Mouse (Mus musculus) midbrain, embryonic 11.5 days (tissue): ENCODE data around the gene Gm49366. TPM values are rescaled to one million over a fixed set of nuclear protein-coding genes. Genes with fewer than 3 reads are reported as not detected.
A peak's percentile ranks its signal among the peaks of the same experiment; 100 is the strongest.
"Not testable (repeated sequence)": the region's sequence is repeated elsewhere in the genome, so short reads cannot be mapped to it uniquely, and the experiment has no call there.

Experiments
- ATAC-seq: fragments of 200-750 bp; cut with Nextera tagmentation; 2 replicates; pipeline ENCODE4 v1.8.0; 2017; ENCODE audit warnings: moderate TSS enrichment, moderate library complexity; ENCODE audit not compliant: low FRiP score
- DNase-seq: peaks from one replicate; pipeline ENCODE4 v3.0.0; 2015; ENCODE audit warnings: low spot score; ENCODE audit errors: missing footprints
- H3K27ac ChIP-seq: fragments of 300-500 bp; sonication (generic); 2 replicates; pipeline ENCODE4 v1.5.1; 2014; ENCODE audit warnings: low read depth, low read length
- H3K27me3 ChIP-seq: fragments of 300-500 bp; sonication (generic); 2 replicates; pipeline ENCODE4 v1.6.1; 2014; ENCODE audit warnings: mild to moderate bottlenecking, low read length, moderate library complexity, mixed read lengths; ENCODE audit not compliant: control insufficient read depth, insufficient read depth
- H3K36me3 ChIP-seq: fragments of 300-500 bp; sonication (generic); 2 replicates; pipeline ENCODE4 v1.6.1; 2014; ENCODE audit warnings: mild to moderate bottlenecking, low read length, moderate library complexity, mixed read lengths; ENCODE audit not compliant: control insufficient read depth, insufficient read depth
- H3K4me1 ChIP-seq: fragments of 300-500 bp; sonication (generic); 2 replicates; pipeline ENCODE4 v1.6.1; 2014; ENCODE audit warnings: low read length; ENCODE audit not compliant: control insufficient read depth, insufficient read depth
- H3K4me2 ChIP-seq: fragments of 300-500 bp; sonication (generic); 2 replicates; pipeline ENCODE4 v1.6.1; 2014; ENCODE audit warnings: mild to moderate bottlenecking, moderate library complexity
- H3K4me3 ChIP-seq: fragments of 300-500 bp; sonication (generic); 2 replicates; pipeline ENCODE4 v1.5.1; 2014; ENCODE audit warnings: low read depth, low read length
- H3K9ac ChIP-seq: fragments of 300-500 bp; sonication (generic); 2 replicates; pipeline ENCODE4 v1.6.1; 2014; ENCODE audit warnings: low read length
- H3K9me3 ChIP-seq: fragments of 300-500 bp; sonication (generic); 2 replicates; pipeline ENCODE4 v1.6.1; 2016; ENCODE audit warnings: low read length; ENCODE audit not compliant: control insufficient read depth
- WGBS: fragments of 180-500 bp; shearing (Covaris S2); extraction: QIAGEN DNeasy Blood & Tissue Kit; methylation state at CpG from one replicate; pipeline ENCODE4 v1.1.7; 2014; 5-methylcytosine and 5-hydroxymethylcytosine counted together
- polyA plus RNA-seq: library from polyadenylated mRNA; unstranded; fragments of >200 nt; fragmentation: Nextera tagmentation; extraction: Ambion mirVana; gene quantifications from 2 replicates; pipeline ENCODE4 v1.2.1, GENCODE M21; 2014

The Gm49366 gene
- polyA plus RNA-seq = not detected in 2 replicates

DNA sequence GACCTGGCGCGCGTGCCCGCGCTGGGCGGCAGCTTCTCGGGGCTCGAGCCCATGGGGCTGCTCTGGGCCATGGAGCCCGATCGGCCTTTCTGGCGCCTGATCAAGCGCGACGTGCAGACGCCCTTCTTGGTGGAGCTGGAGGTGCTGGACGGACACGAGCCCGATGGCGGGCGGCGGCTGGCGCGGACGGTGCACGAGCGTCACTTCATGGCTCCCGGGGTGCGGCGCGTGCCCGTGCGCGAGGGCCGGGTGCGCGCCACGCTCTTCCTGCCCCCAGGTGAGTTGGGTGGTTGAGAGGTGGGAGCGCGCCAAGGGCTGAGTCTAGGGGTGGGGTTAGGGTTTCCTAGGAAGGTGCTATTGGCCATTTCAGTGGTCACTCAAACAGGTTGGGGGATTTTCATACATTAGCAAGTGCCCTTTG lies at the start of gene Gm49366:
Gene Gm49366 (plus strand): TSS at position 245 of the 421 bp plus-strand sequence.
- not testable (repeated sequence) for H3K27ac ChIP-seq, H3K9me3 ChIP-seq, ATAC-seq, H3K36me3 ChIP-seq, H3K27me3 ChIP-seq, H3K4me1 ChIP-seq
- peak within 1 kb of the TSS; percentile 51 for H3K4me2 ChIP-seq
- 2% methylated on average over 34 of the region's 39 CpGs for WGBS
- peak; percentile 87 for DNase-seq
- H3K9ac ChIP-seq = peak within 1 kb of the TSS; percentile 45
- peak within 1 kb of the TSS; percentile 35 for H3K4me3 ChIP-seq

DNA sequence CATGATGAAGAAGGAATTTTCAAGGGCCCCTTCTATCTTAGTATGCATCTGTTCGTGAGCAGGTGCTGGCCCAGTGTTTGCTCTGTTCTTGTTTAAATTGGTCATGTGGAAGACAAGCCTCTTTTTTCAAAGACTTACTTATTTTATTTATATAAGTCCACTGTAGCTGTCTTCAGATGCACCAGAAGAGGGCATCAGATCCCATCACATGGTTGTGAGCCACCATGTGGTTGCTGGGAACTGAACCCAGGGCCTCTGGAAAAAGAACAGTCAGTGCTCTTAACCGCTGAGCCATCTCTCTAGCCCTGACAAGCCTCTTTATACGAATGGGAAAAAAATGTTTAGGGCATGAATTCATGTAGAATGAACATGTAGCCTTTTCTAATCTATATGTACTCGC lies 49.4 kb upstream of the Gm49366 start:
- H3K9me3 ChIP-seq = no peaks in the 10 kb centered on the region
- no peak overlapping the region for H3K27ac ChIP-seq
- no peaks in the 10 kb centered on the region for H3K27me3 ChIP-seq
- H3K9ac ChIP-seq = no peak overlapping the region
- H3K36me3 ChIP-seq = no peaks in the 10 kb centered on the region
- 97% methylated on average over 4 of the region's 4 CpGs for WGBS
- H3K4me1 ChIP-seq = peaks cover 4% of the 10 kb centered on the region; the same call in 1 of the 2 replicates
- no peak overlapping the region for H3K4me2 ChIP-seq
- H3K4me3 ChIP-seq = no peak overlapping the region
- DNase-seq (no peak), ATAC-seq (no peak)

DNA sequence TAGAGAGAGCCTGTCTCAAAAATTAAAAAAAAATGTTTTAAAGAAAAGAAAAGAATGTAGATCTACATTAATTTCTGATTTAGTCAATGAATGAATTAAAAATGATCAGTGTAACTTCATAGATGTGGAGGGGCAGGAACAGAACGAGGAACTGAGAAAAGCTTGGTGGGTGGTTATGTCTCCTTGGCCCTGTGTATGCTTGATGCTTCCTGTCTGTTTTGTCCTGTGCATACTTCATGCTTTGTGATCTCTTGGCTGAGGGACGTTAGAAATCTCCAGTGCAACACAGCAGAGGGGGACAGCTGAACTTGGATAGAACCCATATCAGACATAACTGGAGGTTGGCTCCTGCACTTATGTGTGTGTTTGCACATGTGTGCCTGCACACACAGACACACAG lies 41.5 kb upstream of the Gm49366 start:
- H3K4me2 ChIP-seq = no peak overlapping the region
- DNase-seq (no peak), ATAC-seq (no peak)
- H3K27ac ChIP-seq = no peak overlapping the region
- H3K9me3 ChIP-seq = no peaks in the 10 kb centered on the region
- H3K4me3 ChIP-seq = no peak overlapping the region
- no peak overlapping the region for H3K9ac ChIP-seq
- H3K4me1 ChIP-seq = no peaks in the 10 kb centered on the region
- no peaks in the 10 kb centered on the region for H3K27me3 ChIP-seq
- WGBS = 76% methylated on average over 2 of the region's 2 CpGs
- no peaks in the 10 kb centered on the region for H3K36me3 ChIP-seq

DNA sequence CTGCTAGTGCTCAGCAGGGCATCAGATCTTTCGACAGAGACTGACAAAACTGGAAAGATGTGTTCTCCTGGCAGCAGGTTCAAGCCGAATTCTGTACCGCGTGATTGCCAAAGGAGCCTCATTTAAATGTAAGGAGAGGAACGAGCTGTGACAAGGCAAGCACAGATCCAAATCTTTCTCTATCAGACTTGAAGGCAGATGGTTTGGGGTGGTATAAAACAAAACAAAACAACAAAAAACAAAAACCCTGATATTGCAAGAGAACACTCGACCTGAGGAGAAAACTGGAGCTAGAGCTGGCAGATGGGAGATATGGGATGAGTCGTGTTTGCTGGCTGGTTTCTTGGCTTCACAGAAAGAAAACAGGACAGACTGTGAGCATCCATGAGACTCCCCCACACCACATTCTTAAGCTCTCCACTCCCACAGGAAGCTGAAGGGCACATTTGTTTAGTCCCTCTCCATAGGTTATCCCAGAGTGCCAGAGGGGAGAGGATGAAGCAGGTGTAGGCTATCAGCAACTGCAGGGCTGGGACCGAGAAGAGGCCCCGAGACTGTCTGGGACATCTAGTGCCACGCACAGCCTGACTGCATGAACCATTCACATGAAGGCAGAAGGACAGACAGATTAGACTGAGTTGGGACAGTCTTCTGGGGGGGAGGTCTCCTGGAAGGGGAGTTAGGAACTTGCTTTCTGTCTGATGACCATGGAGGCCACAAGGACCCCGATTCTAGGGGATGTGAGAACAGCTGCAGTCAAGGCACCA lies 40.2 kb upstream of the Gm49366 start:
- H3K36me3 ChIP-seq = no peaks in the 10 kb centered on the region
- DNase-seq = no peak
- H3K9me3 ChIP-seq = no peaks in the 10 kb centered on the region
- no peak overlapping the region for H3K4me2 ChIP-seq
- H3K27me3 ChIP-seq = no peaks in the 10 kb centered on the region
- H3K4me3 ChIP-seq = no peak overlapping the region
- no peak for ATAC-seq
- 70% methylated on average over 11 of the region's 11 CpGs for WGBS
- H3K4me1 ChIP-seq = no peaks in the 10 kb centered on the region
- H3K27ac ChIP-seq = no peak overlapping the region
- no peak overlapping the region for H3K9ac ChIP-seq

DNA sequence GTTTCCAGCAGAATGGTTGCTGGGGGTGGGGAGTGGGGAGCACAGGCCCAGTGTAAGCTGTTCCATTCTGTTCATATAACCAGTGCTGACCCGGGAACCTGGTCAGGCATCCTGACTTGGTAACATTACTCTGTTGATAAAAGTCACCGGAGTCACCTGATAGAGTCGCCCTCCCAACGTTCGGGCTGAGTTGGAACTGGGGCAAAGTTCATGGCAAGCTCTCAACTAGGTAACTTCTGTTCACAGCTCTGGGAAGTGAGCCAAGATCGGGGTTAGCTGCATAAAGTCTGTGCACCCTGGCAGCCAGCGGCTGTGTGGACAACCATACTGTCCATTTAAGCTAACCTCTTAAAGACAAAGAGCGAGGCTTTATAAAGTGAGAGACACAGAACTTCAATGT lies 39.5 kb upstream of the Gm49366 start:
- H3K4me3 ChIP-seq, H3K9ac ChIP-seq, H3K9me3 ChIP-seq, H3K4me2 ChIP-seq, ATAC-seq, DNase-seq, H3K27ac ChIP-seq, H3K27me3 ChIP-seq, H3K4me1 ChIP-seq, H3K36me3 ChIP-seq: not testable (repeated sequence)
- 83% methylated on average over 8 of the region's 8 CpGs for WGBS

DNA sequence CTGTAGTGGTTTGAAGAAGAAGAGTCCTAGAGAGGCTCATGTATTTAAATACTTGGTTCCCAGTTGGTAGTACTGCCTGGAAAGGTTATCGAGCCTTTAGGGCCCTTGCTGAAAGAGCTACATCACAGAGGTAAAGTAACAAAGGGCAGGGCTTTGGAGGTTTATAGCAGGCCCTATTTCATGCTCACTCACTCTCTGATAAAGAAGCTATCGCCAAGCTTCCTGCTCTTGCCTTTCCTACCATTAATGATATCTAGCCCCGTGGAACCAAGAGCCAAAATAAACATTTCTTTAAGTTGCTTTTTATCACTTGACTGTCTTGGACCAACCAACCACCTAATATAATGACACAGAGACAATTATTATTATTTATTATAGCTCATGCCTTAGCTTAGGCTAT lies 38.3 kb upstream of the Gm49366 start:
- Histone ChIP-seq H3K4me2 (no peak overlapping the region), H3K9ac (no peak overlapping the region), H3K4me1 (no peaks in the 10 kb centered on the region), H3K27ac (no peak overlapping the region), H3K27me3 (no peaks in the 10 kb centered on the region), H3K4me3 (no peak overlapping the region), H3K9me3 (no peaks in the 10 kb centered on the region), H3K36me3 (no peaks in the 10 kb centered on the region)
- ATAC-seq (no peak), DNase-seq (no peak)
- WGBS = 90% methylated on average over 3 of the region's 3 CpGs

DNA sequence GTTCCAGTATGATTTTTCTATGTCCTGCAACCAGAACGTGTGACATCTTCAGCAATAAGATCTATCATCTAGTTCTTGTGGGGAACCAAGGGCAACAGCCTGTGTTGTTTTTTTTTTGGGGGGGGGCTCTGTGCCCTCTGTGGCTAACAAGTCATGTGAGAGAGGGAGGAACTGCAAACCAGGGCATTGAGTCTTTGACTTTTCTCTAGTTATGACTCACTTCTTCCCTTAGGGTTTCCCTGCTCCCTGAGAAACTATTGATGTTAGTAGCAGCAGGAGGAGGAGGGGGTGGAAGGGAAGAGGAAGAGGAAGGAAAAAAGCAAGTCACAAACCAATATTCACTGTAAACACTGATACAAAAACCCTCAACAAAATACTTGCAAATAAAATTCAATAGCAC lies 34.9 kb upstream of the Gm49366 start:
- Histone ChIP-seq H3K4me2 (no peak overlapping the region), H3K36me3 (no peaks in the 10 kb centered on the region), H3K27me3 (no peaks in the 10 kb centered on the region), H3K27ac (no peak overlapping the region), H3K9me3 (no peaks in the 10 kb centered on the region), H3K4me1 (peaks cover 3% of the 10 kb centered on the region; the same call in 1 of the 2 replicates), H3K4me3 (no peak overlapping the region), H3K9ac (no peak overlapping the region)
- DNase-seq (no peak), ATAC-seq (no peak)
- WGBS = 93% methylated on average over 1 of the region's 1 CpGs

DNA sequence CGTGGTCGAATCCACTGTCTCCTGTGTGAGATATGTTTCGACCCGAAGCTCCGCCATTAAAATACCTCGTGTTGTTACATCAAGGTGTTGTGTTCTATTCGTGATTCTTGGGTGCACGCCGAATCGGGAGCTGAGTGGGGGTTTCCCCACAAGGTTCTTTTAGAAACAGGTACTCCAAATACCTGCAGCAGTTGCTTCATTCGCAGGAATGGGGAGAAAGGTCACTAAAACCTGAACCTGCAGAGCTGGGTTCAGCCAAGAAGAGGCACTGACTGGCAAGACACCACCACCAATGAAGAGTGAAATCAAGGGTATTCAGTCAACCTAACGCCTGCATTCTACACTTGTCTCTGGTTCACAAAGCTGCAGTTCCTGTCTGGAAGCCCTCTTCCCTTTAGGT lies 30.5 kb upstream of the Gm49366 start:
- Histone ChIP-seq H3K4me3 (no peak overlapping the region), H3K9me3 (no peaks in the 10 kb centered on the region), H3K4me2 (no peak overlapping the region)

DNA sequence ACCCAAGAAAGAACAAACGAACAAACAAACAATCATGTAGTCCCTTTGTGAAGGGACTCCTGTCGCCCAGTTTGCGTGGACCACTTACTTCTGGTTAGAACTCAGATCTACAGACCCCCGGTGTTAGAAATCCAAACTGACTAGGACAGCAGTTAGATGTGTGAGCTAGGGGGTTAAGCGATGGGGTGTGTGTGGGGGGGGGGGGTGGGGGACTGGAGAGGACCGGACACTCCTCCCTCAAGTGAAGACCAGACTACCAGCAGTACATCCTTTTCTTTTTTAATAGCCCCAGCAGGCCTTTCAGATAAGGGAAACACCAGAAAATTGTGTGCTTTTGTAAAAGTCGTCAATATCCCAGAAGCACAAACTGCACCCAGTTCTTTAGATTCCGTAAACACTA lies 30.0 kb upstream of the Gm49366 start:
- Histone ChIP-seq H3K9me3 (no peaks in the 10 kb centered on the region), H3K27ac (peak overlapping the region; percentile 42), H3K4me3 (peak overlapping the region; percentile 38; the same call in 1 of the 2 replicates), H3K4me2 (peak overlapping the region; percentile 49), H3K27me3 (no peaks in the 10 kb centered on the region), H3K36me3 (no peaks in the 10 kb centered on the region), H3K9ac (peak overlapping the region; percentile 63), H3K4me1 (peaks cover 22% of the 10 kb centered on the region)
- WGBS = 50% methylated on average over 8 of the region's 8 CpGs
- no peak for ATAC-seq
- no peak for DNase-seq

More for the DNA sequence above, 30.5 kb upstream of the Gm49366 start:
- no peak for ATAC-seq
- WGBS = 91% methylated on average over 10 of the region's 12 CpGs
- no peak for DNase-seq
- H3K9ac ChIP-seq = peak overlapping the region; percentile 63; the same call in 1 of the 2 replicates
- peaks cover 22% of the 10 kb centered on the region for H3K4me1 ChIP-seq
- H3K27me3 ChIP-seq = no peaks in the 10 kb centered on the region
- no peaks in the 10 kb centered on the region for H3K36me3 ChIP-seq
- peak overlapping the region; percentile 42 for H3K27ac ChIP-seq
